18 mouse cellular contexts compared by ENCODE assay signal in the genomic region with DNA sequence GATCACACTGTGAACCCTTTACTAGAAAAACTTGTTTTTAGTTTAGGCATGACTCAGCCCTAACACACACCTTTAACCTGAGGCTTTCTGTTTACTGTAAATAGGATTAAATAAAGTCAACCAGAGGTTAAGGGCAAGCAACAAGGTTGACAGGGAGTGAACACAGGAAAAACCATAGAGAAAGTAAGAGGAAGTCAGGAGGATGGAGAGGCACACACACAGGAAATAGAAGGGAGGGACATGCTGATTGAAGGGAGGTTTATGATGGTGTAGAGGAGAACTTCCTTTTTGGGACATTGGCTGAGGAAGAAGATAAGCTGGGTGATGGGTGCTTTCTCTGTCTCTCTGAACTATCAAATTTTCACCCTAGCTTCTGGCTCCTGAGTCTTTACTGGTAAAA. TPM values are rescaled to one million over a fixed set of nuclear protein-coding genes. Genes with fewer than 3 reads are reported as not detected.
DNase-seq lines count a peak whose midpoint lies in the region; ATAC-seq lines count a peak whose summit lies in the region.
"Had no signal": no experiment of that assay in that cellular context is flagged by ENCODE, and none has a peak within 500 bp of the region (broad histone marks: within the 10 kb centered on the region; RNA-seq: fewer than 3 reads in every experiment).

No protein-coding gene starts in this region.

- peak; percentile 46 for DNase-seq in CD4-positive, CD25-positive, alpha-beta regulatory T cell, adult 2 months (ENCODE audit: low read depth, low spot score)
- peak; percentile 50 for DNase-seq in R1 (ENCODE audit: low read depth, low spot score)
- peak; percentile 33 for DNase-seq in induced T-regulatory cell, adult 2 months (ENCODE audit: low read depth)
- no peak for DNase-seq in layer of hippocampus, adult 8-10 months (ENCODE audit: low spot score in 2 of 2)
- no peak for DNase-seq in gastrocnemius, postnatal 10 days
- no peak for DNase-seq in gastrocnemius, postnatal 14 days
- DNase-seq in thymus, adult 18-20 months: no peak
- DNase-seq: B cell, adult 2 months; cerebellum, adult 11 months; cerebellum, postnatal 10 days; forebrain, postnatal 0 days; kidney, adult 11 months; liver; right cerebral cortex, postnatal 25 days; thymus, adult 2 months; thymus, postnatal 4 days had no signal

- ATAC-seq in neutrophil, adult 5-6 weeks (ENCODE audit: extremely low read depth, insufficient number of reproducible peaks, low FRiP score, poor library complexity, severe bottlenecking): peak; percentile 39; the same call in 1 of the 2 replicates
- ATAC-seq: forebrain, postnatal 0 days; hindbrain, postnatal 0 days had no signal

- intact Hi-C loops in gastrocnemius, postnatal 14 days (cut with DNase I; ENCODE audit: low total_unique reads): no loop called here

RNA-seq across cellular contexts. Expression of a gene that starts 14.9 kb away (rescaled TPM):
- total RNA-seq in neutrophil, adult 5-6 weeks (2017): 0.25 TPM in 1 of 2 replicates, not detected in the other
- total RNA-seq in layer of hippocampus, adult 8-10 months (2022): under 1 TPM in 3 of 4 experiments, not detected in 1; 0.37 to 0.57 (median 0.45) TPM
- total RNA-seq in gastrocnemius, postnatal 10 days (2021): 1 to 10 TPM; 3.7 to 4.5 TPM
- 1 to 10 TPM; 1.8 to 1.9 TPM for total RNA-seq in gastrocnemius, postnatal 14 days (2021)

RNA-seq across cellular contexts. Expression of a gene that starts 15.1 kb away (rescaled TPM):
- total RNA-seq in neutrophil, adult 5-6 weeks (2017): 24.1 and 25.5 TPM in 2 replicates
- 10 to 100 TPM; 16.7 to 21.6 (median 18.3) TPM for total RNA-seq in layer of hippocampus, adult 8-10 months (2022)
- total RNA-seq in gastrocnemius, postnatal 10 days (2021): 10 to 100 TPM; 20.9 to 27.9 TPM
- 10 to 100 TPM; 14.3 to 20.1 TPM for total RNA-seq in gastrocnemius, postnatal 14 days (2021)

RNA-seq across cellular contexts. Expression of a gene that starts 23.3 kb away (rescaled TPM):
- 112 and 119 TPM in 2 replicates for total RNA-seq in neutrophil, adult 5-6 weeks (2017)
- 100 to 1,000 TPM; 120 to 127 (median 125) TPM for total RNA-seq in layer of hippocampus, adult 8-10 months (2022)
- total RNA-seq in gastrocnemius, postnatal 10 days (2021): 10 to 100 TPM; 55.3 to 61.3 TPM
- 10 to 100 TPM; 50.2 to 53.9 TPM for total RNA-seq in gastrocnemius, postnatal 14 days (2021)

RNA-seq across cellular contexts. Expression of a gene that starts 36.8 kb away (rescaled TPM):
- 52.9 and 55.2 TPM in 2 replicates for total RNA-seq in neutrophil, adult 5-6 weeks (2017)
- total RNA-seq in layer of hippocampus, adult 8-10 months (2022): 10 to 100 TPM; 64.8 to 75.7 (median 68.7) TPM
- total RNA-seq in gastrocnemius, postnatal 10 days (2021): 100 to 1,000 TPM; 461 to 588 TPM
- 100 to 1,000 TPM; 579 to 591 TPM for total RNA-seq in gastrocnemius, postnatal 14 days (2021)

Comparison
In these comparisons a context has a peak if more than half of its experiments do, and no peak if none do; other contexts are left out.
1. DNase-seq: peak in CD4-positive, CD25-positive, alpha-beta regulatory T cell, adult 2 months (single experiment), R1 (single experiment) and induced T-regulatory cell, adult 2 months (single experiment); none in layer of hippocampus, adult 8-10 months (0 of 2), gastrocnemius, postnatal 10 days (single experiment), gastrocnemius, postnatal 14 days (single experiment) and thymus, adult 18-20 months (0 of 2).